Mouse (Mus musculus) midbrain, embryonic 12.5 days (tissue): ENCODE results near the gene Spint5. TPM values are rescaled to one million over a fixed set of nuclear protein-coding genes. Genes with fewer than 3 reads are reported as not detected.

Experiments
- ATAC-seq: fragments of 200-750 bp; cut with Nextera tagmentation; 2 replicates; pipeline ENCODE4 v1.8.0; 2017; ENCODE audit warnings: low read depth, moderate TSS enrichment, moderate library complexity; ENCODE audit not compliant: low FRiP score
- H3K27ac ChIP-seq: fragments of 300-500 bp; sonication (generic); replicated peaks from 2 replicates; pipeline ENCODE4 v1.5.1; 2016; ENCODE audit warnings: mild to moderate bottlenecking
- H3K27me3 ChIP-seq: fragments of 300-500 bp; sonication (generic); 2 replicates; pipeline ENCODE4 v1.6.1; 2016; ENCODE audit warnings: mild to moderate bottlenecking
- H3K36me3 ChIP-seq: fragments of 300-500 bp; sonication (generic); 2 replicates; pipeline ENCODE4 v1.6.1; 2016
- H3K4me1 ChIP-seq: fragments of 300-500 bp; sonication (generic); 2 replicates; pipeline ENCODE4 v1.6.1; 2016
- H3K4me2 ChIP-seq: fragments of 300-500 bp; sonication (generic); replicated peaks from 2 replicates; pipeline ENCODE4 v1.6.1; 2016; ENCODE audit warnings: mild to moderate bottlenecking, moderate library complexity
- H3K4me3 ChIP-seq: fragments of 300-500 bp; sonication (generic); 2 replicates; pipeline ENCODE4 v1.5.1; 2016; ENCODE audit warnings: mild to moderate bottlenecking
- H3K9ac ChIP-seq: fragments of 300-500 bp; sonication (generic); replicated peaks from 2 replicates; pipeline ENCODE4 v1.6.1; 2016; ENCODE audit warnings: mild to moderate bottlenecking, moderate library complexity
- H3K9me3 ChIP-seq: fragments of 300-500 bp; sonication (generic); 2 replicates; pipeline ENCODE4 v1.6.1; 2016; ENCODE audit warnings: mild to moderate bottlenecking
- WGBS: fragments of 180-500 bp; shearing (Covaris S2); methylation state at CpG from one replicate; pipeline ENCODE4 v1.1.7; 2016; 5-methylcytosine and 5-hydroxymethylcytosine counted together
- polyA plus RNA-seq: library from polyadenylated mRNA; unstranded; fragments of >200 nt; fragmentation: Nextera tagmentation; extraction: Ambion mirVana; gene quantifications from 2 replicates; pipeline ENCODE4 v1.2.1, GENCODE M21; 2016

Gene Spint5
- polyA plus RNA-seq, 1 experiment from 2014 or later, result not detected

DNA sequence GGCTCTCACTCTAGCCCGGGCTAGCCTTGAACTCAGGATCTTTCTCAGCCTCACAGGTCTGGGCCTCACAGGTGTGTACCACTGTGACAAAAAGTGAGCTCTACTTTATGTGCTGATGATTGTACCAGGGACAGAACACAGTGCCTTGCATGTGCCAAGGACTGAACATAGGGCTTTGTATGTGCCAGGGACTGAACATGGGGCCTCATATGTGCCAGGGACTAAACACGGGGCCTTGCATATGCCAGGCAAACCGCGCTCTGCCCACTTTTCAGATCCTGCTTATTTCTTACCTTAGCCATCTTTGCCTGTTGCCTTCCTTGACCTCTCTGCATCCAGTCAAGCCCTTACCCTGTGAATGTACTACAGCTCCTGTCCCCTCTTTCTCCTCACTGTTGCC lies 46.9 kb downstream of the Spint5 start:
- Histone ChIP-seq H3K4me3 (no peak overlapping the region), H3K36me3 (peaks cover 91% of the 10 kb centered on the region), H3K9me3 (no peaks in the 10 kb centered on the region), H3K27ac (no peak overlapping the region), H3K4me2 (no peak overlapping the region), H3K9ac (no peak overlapping the region), H3K4me1 (no peaks in the 10 kb centered on the region), H3K27me3 (no peaks in the 10 kb centered on the region)
- 97% methylated on average over 4 of the region's 4 CpGs for WGBS
- no peak for ATAC-seq

DNA sequence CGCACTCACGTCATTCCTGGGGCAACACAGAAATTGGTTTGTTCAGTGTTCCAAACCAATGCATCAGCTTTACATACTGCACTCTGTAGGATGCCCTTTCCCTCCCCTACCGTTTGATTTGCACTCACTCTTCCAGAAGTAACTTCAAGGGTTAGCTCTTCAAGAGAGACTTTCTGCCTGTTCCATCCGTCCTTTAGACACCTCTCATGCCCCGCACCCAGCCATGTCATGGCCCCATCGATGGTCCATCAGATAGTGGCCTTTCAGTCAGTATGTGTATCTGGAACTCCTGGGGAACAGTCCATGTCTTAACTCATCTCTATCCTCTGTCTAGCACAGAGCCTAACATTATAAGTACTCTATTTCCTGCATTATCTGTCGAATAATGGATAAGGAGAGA lies 47.5 kb downstream of the Spint5 start:
- WGBS, result 96% methylated on average over 7 of the region's 7 CpGs
- Histone ChIP-seq H3K27me3 (no peaks in the 10 kb centered on the region), H3K4me1 (no peaks in the 10 kb centered on the region), H3K9me3 (no peaks in the 10 kb centered on the region), H3K36me3 (peaks cover 91% of the 10 kb centered on the region), H3K9ac (no peak overlapping the region), H3K4me3 (no peak overlapping the region), H3K4me2 (no peak overlapping the region), H3K27ac (no peak overlapping the region)
- ATAC-seq, result no peak

DNA sequence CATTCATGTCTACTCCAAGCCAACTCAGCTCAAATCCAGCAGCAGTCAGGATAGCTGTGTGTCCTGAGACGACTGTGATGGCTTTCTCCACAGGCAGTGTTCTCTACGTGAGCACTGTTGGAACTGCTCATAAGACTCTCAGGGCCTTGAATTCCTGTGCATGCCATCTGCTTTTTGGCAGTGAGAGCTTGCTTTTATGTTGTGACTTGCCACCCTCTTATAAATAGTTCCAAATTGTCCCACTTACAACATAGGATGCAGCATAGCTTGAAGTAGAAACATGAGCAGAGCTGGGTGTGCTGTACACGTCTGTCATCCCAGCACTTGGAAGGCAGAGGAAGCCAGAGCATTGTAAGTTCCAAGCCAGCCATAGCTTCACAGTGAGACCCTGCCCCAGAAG lies 50.7 kb downstream of the Spint5 start:
- Histone ChIP-seq H3K36me3 (peaks cover 66% of the 10 kb centered on the region), H3K9ac (no peak overlapping the region), H3K9me3 (no peaks in the 10 kb centered on the region), H3K27me3 (no peaks in the 10 kb centered on the region), H3K27ac (no peak overlapping the region), H3K4me3 (no peak overlapping the region), H3K4me2 (no peak overlapping the region), H3K4me1 (peaks cover 10% of the 10 kb centered on the region)
- WGBS, result 85% methylated on average over 3 of the region's 3 CpGs
- no peak for ATAC-seq

Other genes starting within 250 kb of the Spint5 start
- 0.19 TPM in 1 of 2 replicates, not detected in the other for gene Trp53tg5, start 241.6 kb upstream of the Spint5 start, polyA plus RNA-seq
- gene Dbndd2, start 229.2 kb upstream of the Spint5 start, polyA plus RNA-seq, result 4.7 and 6.0 TPM in 2 replicates
- 46.2 and 48.7 TPM in 2 replicates for gene Pigt, start 217.8 kb upstream of the Spint5 start, polyA plus RNA-seq
- gene Wfdc2, start 152.9 kb upstream of the Spint5 start, polyA plus RNA-seq, result 15.3 and 16.4 TPM in 2 replicates
- gene Spint3, start 141.8 kb upstream of the Spint5 start, polyA plus RNA-seq, result not detected in 2 replicates
- gene Wfdc6a, start 129.9 kb upstream of the Spint5 start, polyA plus RNA-seq, result not detected in 2 replicates
- gene Eppin, start 121.7 kb upstream of the Spint5 start, polyA plus RNA-seq, result not detected in 2 replicates
- gene Wfdc6b, start 101.8 kb upstream of the Spint5 start, polyA plus RNA-seq, result not detected in 2 replicates
- gene Wfdc8, start 101.7 kb upstream of the Spint5 start, polyA plus RNA-seq, result not detected in 2 replicates
- gene Wfdc16, start 76.5 kb upstream of the Spint5 start, polyA plus RNA-seq, result not detected in 2 replicates
- gene Wfdc10, start 59.3 kb upstream of the Spint5 start, polyA plus RNA-seq, result not detected in 2 replicates
- not detected in 2 replicates for gene Wfdc9, start 58.7 kb upstream of the Spint5 start, polyA plus RNA-seq
- not detected in 2 replicates for gene Wfdc11, start 41.2 kb upstream of the Spint5 start, polyA plus RNA-seq
- not detected in 2 replicates for gene Wfdc13, start 30.2 kb upstream of the Spint5 start, polyA plus RNA-seq
- gene Spint4, start 16.8 kb upstream of the Spint5 start, polyA plus RNA-seq, result not detected in 2 replicates
- gene Wfdc3, start 30.6 kb downstream of the Spint5 start, polyA plus RNA-seq, result 0.93 and 1.1 TPM in 2 replicates
- 87.6 and 90.0 TPM in 2 replicates for gene Dnttip1, start 30.7 kb downstream of the Spint5 start, polyA plus RNA-seq
- 438 and 455 TPM in 2 replicates for gene Ube2c, start 54.6 kb downstream of the Spint5 start, polyA plus RNA-seq
- 0.52 and 0.77 TPM in 2 replicates for gene Tnnc2, start 64.7 kb downstream of the Spint5 start, polyA plus RNA-seq
- 14.4 and 18.3 TPM in 2 replicates for gene Snx21, start 70.5 kb downstream of the Spint5 start, polyA plus RNA-seq
- gene Acot8, start 89.6 kb downstream of the Spint5 start, polyA plus RNA-seq, result 13.4 and 16.5 TPM in 2 replicates
- gene Zswim3, start 89.8 kb downstream of the Spint5 start, polyA plus RNA-seq, result 10.8 and 12.1 TPM in 2 replicates
- 23.8 and 25.0 TPM in 2 replicates for gene Zswim1, start 107.4 kb downstream of the Spint5 start, polyA plus RNA-seq
- 0.24 TPM in 1 of 2 replicates, not detected in the other for gene Spata25, start 113.2 kb downstream of the Spint5 start, polyA plus RNA-seq
- gene Ctsa, start 117.6 kb downstream of the Spint5 start, polyA plus RNA-seq, result 98.8 and 101 TPM in 2 replicates
- gene Neurl2, start 118.2 kb downstream of the Spint5 start, polyA plus RNA-seq, result 4.4 and 5.2 TPM in 2 replicates
- gene Pltp, start 142.4 kb downstream of the Spint5 start, polyA plus RNA-seq, result 90.2 and 113 TPM in 2 replicates
- 87.0 and 96.9 TPM in 2 replicates for gene Pcif1, start 164.0 kb downstream of the Spint5 start, polyA plus RNA-seq
- gene Zfp335, start 196.5 kb downstream of the Spint5 start, polyA plus RNA-seq, result 17.5 and 17.7 TPM in 2 replicates
- gene Mmp9, start 225.5 kb downstream of the Spint5 start, polyA plus RNA-seq, result 6.2 and 7.5 TPM in 2 replicates
- 8.1 and 9.9 TPM in 2 replicates for gene Slc12a5, start 245.5 kb downstream of the Spint5 start, polyA plus RNA-seq